Mouse (Mus musculus) left cerebral cortex, postnatal 36 days (tissue): ENCODE measurements around the gene Cdk18. TPM values are rescaled to one million over a fixed set of nuclear protein-coding genes. Genes with fewer than 3 reads are reported as not detected.
"Not testable (repeated sequence)": the region's sequence is repeated elsewhere in the genome, so short reads cannot be mapped to it uniquely, and the experiment has no call there.

ENCODE experiments used
- DNase-seq, 2 experiments: peaks; one replicate each; pipeline ENCODE4 v3.0.0; 2021 to 2022; ENCODE audit warnings: low spot score in 2 of 2, mixed read lengths in 1 of 2
- intact Hi-C: fragments of 180-260 bp; cut with DNase I; formaldehyde crosslinking; loops from one replicate; pipeline ENCODE4 v1.15.1; 2025
- total RNA-seq, 2 experiments: library from RNA; stranded (reverse); gene quantifications; 2 replicates each; pipeline ENCODE4 v1.2.3; 2021

The Cdk18 gene
- 10 to 100 TPM; 29.6 to 31.5 TPM for total RNA-seq

DNA sequence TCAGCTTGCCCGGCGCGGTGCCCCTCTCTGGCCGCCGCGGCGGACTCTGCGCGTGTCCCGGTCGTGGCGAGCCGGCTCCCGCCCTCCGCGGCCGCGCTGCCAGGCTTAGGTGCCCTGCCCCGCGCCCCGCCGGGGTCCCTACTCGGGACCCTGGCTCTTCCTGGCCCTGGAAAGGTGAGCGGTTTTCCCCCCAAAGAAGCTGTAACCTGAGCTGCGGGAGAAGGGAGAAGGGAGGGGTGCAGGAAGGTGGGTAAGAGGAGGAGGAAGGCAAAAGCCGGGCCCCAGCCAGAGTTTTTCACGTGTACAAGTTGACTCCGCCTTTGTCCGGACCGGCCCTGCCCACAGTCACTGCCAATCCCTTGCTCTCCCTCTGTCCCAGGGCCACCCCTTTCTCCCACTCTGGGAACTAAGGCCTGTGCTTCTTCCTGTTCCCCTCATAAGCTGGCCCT, at the start of gene Cdk18:
Gene Cdk18, minus strand, starts transcription at position 269 of the 449 bp plus-strand sequence.
- DNase-seq: peak; percentile 46 to 49
- intact Hi-C loops: no loop called here

DNA sequence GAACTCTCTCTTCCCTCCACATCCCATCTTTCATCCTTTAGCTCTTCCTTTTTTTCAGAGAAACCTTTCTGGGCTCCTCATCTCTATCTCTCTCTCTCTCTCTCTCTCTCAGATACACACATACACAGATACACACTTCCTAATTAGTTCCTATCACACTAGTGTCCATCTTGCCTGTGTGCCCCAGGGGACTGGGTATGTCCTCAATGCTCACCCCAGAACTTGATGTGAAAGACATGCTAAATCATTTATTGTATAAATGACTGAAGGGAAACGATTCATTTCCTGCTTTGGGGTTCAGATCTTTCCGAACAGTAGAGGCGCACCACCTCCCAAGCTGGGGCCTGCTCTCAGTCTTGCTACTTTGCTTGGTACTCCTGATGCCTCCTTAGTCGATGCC, 49.7 kb upstream of the Cdk18 start:
- DNase-seq: no peak
- intact Hi-C loops: no loop called here

DNA sequence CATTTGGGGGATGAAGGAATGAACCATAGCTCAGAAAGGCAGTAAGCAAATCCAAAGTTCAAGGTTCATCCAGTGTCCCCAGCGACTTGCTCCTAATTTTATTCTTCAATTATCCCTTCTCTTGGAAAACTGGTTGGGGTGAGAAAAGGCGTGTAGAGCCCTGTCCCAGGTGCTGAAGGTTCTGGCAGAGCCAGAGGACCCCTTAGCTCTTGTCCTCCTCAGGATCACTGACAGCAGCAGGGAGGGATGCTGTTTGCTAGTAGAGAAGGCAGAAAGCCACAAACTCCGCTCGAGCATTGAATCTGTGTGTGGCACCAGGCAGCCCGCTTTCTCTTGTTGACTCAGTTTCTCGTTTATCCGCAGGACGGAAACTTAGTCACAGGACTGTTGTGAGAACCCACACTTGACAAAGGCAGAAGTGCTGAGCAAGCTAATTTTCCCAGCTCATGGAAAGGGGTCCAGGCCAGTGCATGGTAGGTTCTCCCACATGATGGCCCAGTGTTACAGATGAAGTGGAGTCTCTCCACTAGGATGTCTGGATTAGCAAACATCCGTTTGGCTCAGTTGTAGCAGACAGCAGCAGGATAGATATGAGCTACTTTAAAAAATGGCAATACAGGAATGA, 49.1 kb upstream of the Cdk18 start:
- intact Hi-C loops: no loop called here

GRCm38 (mm10) chr1:132186303-132186702, 46.8 kb upstream of the Cdk18 start:
- intact Hi-C loops: no loop called here
- no peak for DNase-seq

More for the DNA sequence above, 49.1 kb upstream of the Cdk18 start:
- no peak for DNase-seq

DNA sequence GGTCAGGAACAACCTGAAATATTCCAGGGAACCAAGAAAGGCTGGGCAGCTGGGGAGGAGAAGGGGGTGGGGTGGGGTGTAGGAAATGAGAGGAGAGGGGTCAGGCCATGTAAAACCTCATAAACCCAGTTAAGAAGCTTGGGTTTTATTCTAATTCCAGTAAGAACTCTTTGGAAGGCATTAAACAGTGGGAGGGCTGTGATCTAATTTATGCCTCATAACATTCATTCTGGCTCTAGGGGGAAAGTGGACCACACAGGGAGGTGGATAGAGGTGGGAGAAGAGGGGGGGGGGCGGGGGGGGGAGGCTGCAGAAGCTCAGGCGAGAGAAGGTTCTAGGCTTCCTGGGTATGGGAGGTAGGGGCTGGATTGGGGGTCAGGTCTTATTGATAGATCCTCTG, 32.1 kb upstream of the Cdk18 start:
- DNase-seq: no peak
- intact Hi-C loops: no loop called here

DNA sequence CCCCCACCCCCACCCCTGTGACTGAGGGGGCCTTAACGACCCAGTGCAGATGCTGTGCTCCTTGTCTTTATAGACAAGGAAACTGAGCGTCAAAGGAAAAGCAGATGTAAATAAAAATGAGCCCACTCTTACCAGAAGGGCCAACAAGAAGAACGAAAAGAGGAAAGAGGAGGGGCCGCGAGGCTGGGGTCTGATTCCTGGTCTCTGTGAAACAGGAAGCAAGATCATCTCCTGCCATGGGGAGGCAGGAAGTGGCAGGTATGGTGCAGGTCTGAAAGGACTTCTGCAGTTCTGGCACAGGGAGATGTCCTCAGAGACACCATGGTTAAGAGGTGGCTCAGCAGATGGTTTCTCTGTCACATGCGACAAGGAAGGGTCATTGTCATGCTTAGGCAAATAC, 31.2 kb upstream of the Cdk18 start:
- no peak for DNase-seq
- intact Hi-C loops: no loop called here

- no peak for DNase-seq
- intact Hi-C loops: no loop called here
Observed at GRCm38 (mm10) chr1:132168115-132168767, 28.8 kb upstream of the Cdk18 start.

DNA sequence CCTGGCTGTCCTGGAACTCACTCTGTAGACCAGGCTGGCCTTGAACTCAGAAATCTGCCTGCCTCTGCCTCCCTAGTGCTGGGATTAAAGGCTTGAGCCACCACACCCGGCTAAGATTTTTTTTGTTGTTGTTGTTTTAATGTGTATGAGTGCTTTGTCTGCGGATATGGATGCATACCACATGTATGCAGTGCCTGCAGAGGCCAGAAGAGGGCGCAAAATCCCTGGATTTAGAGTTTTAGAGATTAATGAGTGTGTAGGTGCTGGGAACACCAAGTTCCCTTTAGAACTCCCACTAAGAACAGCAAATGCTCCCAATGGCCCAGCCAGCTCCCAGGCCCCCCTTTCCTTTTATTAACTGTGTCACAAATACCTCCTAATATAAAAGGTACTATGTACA, 26.4 kb upstream of the Cdk18 start:
- intact Hi-C loops: no loop called here
- DNase-seq: no peak

GRCm38 (mm10) chr1:132164780-132165518, 25.5 kb upstream of the Cdk18 start:
- DNase-seq: no peak
- intact Hi-C loops: no loop called here

- DNase-seq, intact Hi-C loops: not testable (repeated sequence)
Observed at GRCm38 (mm10) chr1:132162618-132163017, 23.1 kb upstream of the Cdk18 start.

GRCm38 (mm10) chr1:132161211-132161880, 21.9 kb upstream of the Cdk18 start:
- intact Hi-C loops: no loop called here
- DNase-seq: no peak

DNA sequence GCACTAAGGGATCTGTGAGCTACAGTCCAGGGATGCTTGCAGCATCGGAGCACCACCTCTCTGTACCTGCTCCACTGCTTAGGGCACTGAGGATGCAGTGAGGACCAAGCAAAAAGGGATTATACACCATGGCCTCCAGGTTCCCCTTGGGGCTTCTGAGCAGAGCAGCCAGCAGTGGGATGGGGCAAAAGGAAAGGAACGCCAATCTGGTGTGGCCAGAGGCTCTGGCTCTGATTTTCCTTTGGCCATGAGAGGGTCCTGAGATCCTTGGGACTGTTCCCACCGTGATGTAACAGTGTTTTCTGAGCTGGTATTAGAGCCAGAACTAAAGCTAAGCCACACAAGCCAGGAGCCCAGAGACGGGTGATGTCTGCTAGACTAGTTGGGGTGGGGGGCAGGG, 20.2 kb upstream of the Cdk18 start:
- intact Hi-C loops: loop anchor here (5.0 kb wide), 1 partner anchor 198 kb away; no protein-coding TSS in a partner anchor

GRCm38 (mm10) chr1:132158741-132159140, 19.3 kb upstream of the Cdk18 start:
- no peak for DNase-seq
- intact Hi-C loops: loop anchor here (5.0 kb wide), 1 partner anchor 199 kb away; no protein-coding TSS in a partner anchor

More for the DNA sequence above, 20.2 kb upstream of the Cdk18 start:
- DNase-seq: no peak

DNA sequence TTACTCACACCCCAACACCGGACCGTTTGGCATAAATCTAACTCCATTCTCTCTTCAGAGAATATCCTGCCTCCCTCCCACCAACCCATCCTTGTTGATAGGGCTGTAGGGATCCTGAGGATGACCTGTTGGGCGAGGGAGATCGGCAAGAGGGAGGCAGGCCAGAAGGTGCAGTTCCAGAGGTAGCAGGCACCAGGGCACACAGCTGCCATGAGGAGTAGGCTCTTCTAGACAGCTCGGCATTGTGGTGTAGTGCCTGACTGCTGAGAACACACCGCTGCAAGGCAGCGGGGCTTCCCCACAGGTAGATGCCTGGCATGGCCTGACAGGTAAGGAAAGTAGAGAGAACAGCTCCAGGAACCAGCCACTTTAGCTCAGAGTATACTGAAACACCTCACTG, 18.3 kb upstream of the Cdk18 start:
- no peak for DNase-seq
- intact Hi-C loops: loop anchor here (1.0 to 5.0 kb wide), 3 partner anchors 79 to 199 kb away; no protein-coding TSS in a partner anchor

DNA sequence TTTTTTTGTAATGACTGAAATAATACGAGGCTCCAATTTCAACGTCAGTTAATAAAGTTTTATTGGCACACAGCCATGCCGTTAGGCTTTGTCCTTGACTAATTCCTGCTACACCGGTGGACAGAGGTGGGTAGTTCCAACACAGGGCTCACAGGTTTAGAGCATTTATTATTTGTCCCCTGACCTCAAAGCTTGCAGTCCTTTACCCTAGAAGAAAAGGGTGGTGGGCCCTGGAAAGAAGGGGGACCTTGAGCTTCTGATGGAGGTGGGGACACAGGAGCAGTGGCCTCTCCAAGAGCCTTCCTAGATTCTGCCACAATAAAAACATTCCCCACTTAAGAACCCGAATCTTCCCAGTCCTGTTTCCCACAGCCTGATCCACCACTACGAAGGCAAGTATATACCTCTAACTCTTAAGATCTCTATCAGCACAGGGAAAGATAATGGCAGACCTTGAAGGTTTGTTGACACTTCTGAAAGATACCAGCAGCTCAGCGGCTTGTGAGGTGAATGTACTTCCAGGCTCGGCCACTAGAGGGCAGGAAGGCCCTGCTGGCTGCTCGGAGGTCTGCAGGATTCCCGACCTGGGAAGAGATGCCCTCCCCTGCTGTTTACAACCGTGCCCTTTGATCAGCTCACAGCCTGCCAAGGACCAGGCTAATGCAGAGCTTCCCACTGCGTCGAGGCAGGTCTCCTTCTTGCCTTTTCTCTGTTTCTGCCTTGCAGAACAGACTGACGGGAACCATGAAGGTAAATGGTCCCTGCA, 17.7 kb upstream of the Cdk18 start:
- DNase-seq: peak; percentile 85 to 86
- intact Hi-C loops: loop anchor here (1.0 to 5.0 kb wide), 3 partner anchors 80 to 200 kb away; no protein-coding TSS in a partner anchor

- intact Hi-C loops: loop anchor here (1.0 to 5.0 kb wide), 3 partner anchors 34 to 202 kb away; no protein-coding TSS in a partner anchor
- DNase-seq: peak; percentile 73 to 79
Observed at GRCm38 (mm10) chr1:132155737-132156136, 16.3 kb upstream of the Cdk18 start.

GRCm38 (mm10) chr1:132153691-132154090, 14.2 kb upstream of the Cdk18 start:
- intact Hi-C loops: no loop called here
- no peak for DNase-seq

DNA sequence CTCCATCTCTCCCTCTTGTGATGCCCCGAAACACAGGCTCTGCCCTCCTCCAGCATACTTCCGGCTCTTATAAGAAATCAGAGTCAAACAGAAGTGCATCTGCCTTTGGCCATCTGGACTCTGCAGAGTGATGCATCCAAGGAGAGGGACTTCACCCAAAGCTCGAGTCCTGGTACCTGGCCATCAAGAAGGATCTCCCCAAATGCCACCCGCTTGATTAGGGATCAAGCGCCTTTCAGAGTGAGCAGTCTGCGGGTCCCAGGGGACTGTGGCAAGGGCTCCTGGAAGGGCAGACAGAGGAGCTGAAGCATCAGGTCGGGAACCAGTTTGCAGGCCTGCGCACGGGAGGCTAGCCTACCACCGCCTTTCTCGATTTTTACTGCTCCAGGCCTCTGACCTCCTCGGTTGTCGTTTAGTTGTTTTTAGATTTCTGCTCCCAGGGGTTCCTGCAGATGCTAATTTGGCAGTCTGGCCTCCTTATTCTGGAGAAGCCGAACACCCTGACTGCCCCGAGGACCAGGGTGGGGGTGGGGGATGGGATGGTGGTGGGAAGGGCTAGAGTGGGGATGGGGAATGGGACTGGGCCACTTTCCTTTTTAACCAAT, 13.7 kb upstream of the Cdk18 start:
- intact Hi-C loops: no loop called here
- DNase-seq: no peak

DNA sequence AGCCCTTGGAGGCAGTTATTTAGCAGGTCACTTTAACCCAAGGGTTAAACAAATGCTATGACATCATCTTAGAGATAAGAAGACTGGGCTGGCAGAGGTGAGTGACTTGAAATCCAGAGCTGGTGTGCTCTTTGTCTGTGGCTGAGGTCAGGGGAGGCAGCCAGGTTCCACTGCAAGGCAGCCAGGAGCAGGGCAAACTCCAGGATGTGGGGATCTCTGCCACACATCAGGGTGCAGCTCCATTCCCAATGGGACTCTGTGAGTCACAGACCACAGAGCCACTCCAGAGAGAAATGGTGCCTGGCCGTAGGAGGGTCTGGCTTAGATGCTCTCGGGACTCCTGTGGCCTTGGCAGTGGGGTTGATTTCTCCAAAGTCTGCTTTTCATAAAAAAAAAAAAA, 12.4 kb upstream of the Cdk18 start:
- intact Hi-C loops: no loop called here
- DNase-seq: no peak
